Mouse (Mus musculus) hindbrain, embryonic 12.5 days (tissue): ENCODE results near the gene Spata31. TPM values are rescaled to one million over a fixed set of nuclear protein-coding genes. Genes with fewer than 3 reads are reported as not detected.

Experiments used
- ATAC-seq: fragments of 200-750 bp; cut with Nextera tagmentation; 2 replicates; pipeline ENCODE4 v1.8.0; 2017; ENCODE audit warnings: moderate TSS enrichment; ENCODE audit not compliant: low FRiP score
- H3K27ac ChIP-seq: fragments of 300-500 bp; sonication (generic); 2 replicates; pipeline ENCODE4 v1.5.1; 2016; ENCODE audit warnings: mild to moderate bottlenecking
- H3K27me3 ChIP-seq: fragments of 300-500 bp; sonication (generic); 2 replicates; pipeline ENCODE4 v1.6.1; 2016; ENCODE audit warnings: mild to moderate bottlenecking
- H3K36me3 ChIP-seq: fragments of 300-500 bp; sonication (generic); 2 replicates; pipeline ENCODE4 v1.6.1; 2016; ENCODE audit warnings: mild to moderate bottlenecking
- H3K4me1 ChIP-seq: fragments of 300-500 bp; sonication (generic); 2 replicates; pipeline ENCODE4 v1.6.1; 2016
- H3K4me2 ChIP-seq: fragments of 300-500 bp; sonication (generic); replicated peaks from 2 replicates; pipeline ENCODE4 v1.6.1; 2016; ENCODE audit warnings: mild to moderate bottlenecking
- H3K4me3 ChIP-seq: fragments of 300-500 bp; sonication (generic); 2 replicates; pipeline ENCODE4 v1.5.1; 2016; ENCODE audit warnings: mild to moderate bottlenecking
- H3K9ac ChIP-seq: fragments of 300-500 bp; sonication (generic); 2 replicates; pipeline ENCODE4 v1.6.1; 2016; ENCODE audit warnings: mild to moderate bottlenecking, moderate library complexity
- H3K9me3 ChIP-seq: fragments of 300-500 bp; sonication (generic); replicated peaks from 2 replicates; pipeline ENCODE4 v1.6.1; 2016; ENCODE audit warnings: mild to moderate bottlenecking
- WGBS: fragments of 180-500 bp; shearing (Covaris S2); methylation state at CpG from one replicate; pipeline ENCODE4 v1.1.7; 2016; 5-methylcytosine and 5-hydroxymethylcytosine counted together
- polyA plus RNA-seq: library from polyadenylated mRNA; unstranded; fragments of >200 nt; fragmentation: Nextera tagmentation; extraction: Ambion mirVana; gene quantifications from 2 replicates; pipeline ENCODE4 v1.2.1, GENCODE M21; 2016

Spata31 gene
- not detected in 2 replicates for polyA plus RNA-seq

DNA sequence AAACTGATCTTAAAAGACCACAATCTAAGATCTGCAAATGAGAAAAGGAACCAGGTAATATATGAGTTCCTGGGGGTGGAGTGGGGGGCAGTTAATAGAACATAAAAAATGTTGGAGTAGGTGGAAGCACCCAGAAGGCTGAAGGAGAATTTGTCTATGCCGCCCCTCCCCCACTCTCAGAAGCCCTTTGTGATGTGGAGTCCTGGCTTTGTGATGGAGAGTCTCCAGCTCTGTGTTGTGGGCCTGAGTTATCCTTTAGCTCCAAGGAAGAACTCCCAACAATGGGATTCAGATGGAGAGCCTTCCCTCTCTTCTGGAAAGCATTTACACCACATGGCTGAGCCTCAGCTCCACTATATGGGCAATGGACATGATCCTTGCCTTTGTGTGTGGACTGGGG lies at the start of gene Spata31:
Spata31 (plus strand) TSS at position 216 of the 400 bp plus-strand sequence.
- H3K36me3 ChIP-seq: no peaks in the 10 kb centered on the region
- no peak within 1 kb of the TSS for H3K27ac ChIP-seq
- no peak for ATAC-seq
- no peak within 1 kb of the TSS for H3K4me3 ChIP-seq
- no peak within 1 kb of the TSS for H3K9ac ChIP-seq
- H3K27me3 ChIP-seq: no peaks in the 10 kb centered on the region
- 81% methylated on average over 1 of the region's 1 CpGs for WGBS
- no peak within 1 kb of the TSS for H3K4me2 ChIP-seq
- H3K4me1 ChIP-seq: no peaks in the 10 kb centered on the region
- no peaks in the 10 kb centered on the region for H3K9me3 ChIP-seq

- H3K4me2 ChIP-seq: no peak overlapping the region
- no peak overlapping the region for H3K4me3 ChIP-seq
- 57% methylated on average over 1 of the region's 1 CpGs for WGBS
- H3K27ac ChIP-seq: no peak overlapping the region
- H3K27me3 ChIP-seq: no peaks in the 10 kb centered on the region
- no peak overlapping the region for H3K9ac ChIP-seq
- no peaks in the 10 kb centered on the region for H3K4me1 ChIP-seq
- no peaks in the 10 kb centered on the region for H3K9me3 ChIP-seq
- H3K36me3 ChIP-seq: no peaks in the 10 kb centered on the region
- no peak for ATAC-seq
Observed at GRCm38 (mm10) chr13:64903132-64903531, 14.1 kb upstream of the Spata31 start.

DNA sequence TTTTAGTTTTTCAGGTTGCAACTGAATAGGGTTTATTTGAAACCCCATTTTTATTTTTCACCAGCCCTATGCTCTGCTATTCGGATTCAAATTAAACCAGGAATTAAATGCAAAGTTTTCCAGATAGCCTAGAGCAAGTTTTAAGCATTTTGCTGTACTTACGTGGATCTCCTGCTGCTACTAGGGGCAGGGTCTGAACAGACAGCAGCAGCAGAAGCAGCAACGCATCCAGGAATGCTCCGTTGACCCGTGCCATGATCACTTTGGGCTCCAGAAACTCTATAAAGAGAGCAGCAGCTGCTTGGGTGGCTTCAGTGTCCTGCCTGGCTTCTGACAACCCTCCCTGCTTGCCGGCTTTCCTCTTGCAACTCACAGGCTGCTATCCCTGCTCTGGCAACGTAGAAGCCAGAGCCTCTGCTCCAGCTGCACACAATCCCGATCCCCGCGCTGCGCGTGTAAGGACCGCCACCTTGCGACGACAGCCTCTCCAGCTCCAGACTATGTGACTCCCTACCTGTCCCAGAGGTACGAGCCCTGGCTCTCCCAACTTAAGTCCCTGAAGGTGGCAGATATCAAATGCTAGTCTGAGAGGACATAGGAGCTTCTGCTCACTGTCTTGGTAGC lies 13.5 kb upstream of the Spata31 start, which contains the start of gene Cntnap3:
Cntnap3 (minus strand) TSS at position 371 of the 624 bp plus-strand sequence.
- Histone ChIP-seq H3K36me3 (no peaks in the 10 kb centered on the region), H3K27me3 (no peaks in the 10 kb centered on the region), H3K4me3 (no peak within 1 kb of the TSS), H3K9ac (no peak within 1 kb of the TSS), H3K4me1 (no peaks in the 10 kb centered on the region), H3K4me2 (peak within 1 kb of the TSS; percentile 46), H3K9me3 (no peaks in the 10 kb centered on the region), H3K27ac (no peak within 1 kb of the TSS)
- peak; percentile 66; the same call in 1 of the 2 replicates for ATAC-seq
- WGBS: 10% methylated on average over 16 of the region's 16 CpGs

Other genes with a start within 250 kb of the Spata31 start
- gene Cntnap3, start 13.5 kb upstream of the Spata31 start, polyA plus RNA-seq: 0.21 TPM in 1 of 2 replicates, not detected in the other
- not detected in 2 replicates for gene Spata31d1c, start 115.7 kb downstream of the Spata31 start, polyA plus RNA-seq
- not detected in 2 replicates for gene Prss47, start 135.4 kb downstream of the Spata31 start, polyA plus RNA-seq
- 47.2 and 47.5 TPM in 2 replicates for gene Mfsd14b, start 195.6 kb downstream of the Spata31 start, polyA plus RNA-seq
- not detected in 2 replicates for gene Olfr465-ps1, start 220.7 kb downstream of the Spata31 start, polyA plus RNA-seq
- not detected in 2 replicates for gene Olfr466, start 232.8 kb downstream of the Spata31 start, polyA plus RNA-seq